Mouse (Mus musculus) liver, embryonic 15.5 days (tissue): ENCODE measurements around the gene Lexm. TPM values are rescaled to one million over a fixed set of nuclear protein-coding genes. Genes with fewer than 3 reads are reported as not detected.

Experiments
- ATAC-seq: fragments of 200-750 bp; cut with Nextera tagmentation; 2 replicates; pipeline ENCODE4 v1.8.0; 2017; ENCODE audit warnings: moderate number of reproducible peaks, mild to moderate bottlenecking, moderate library complexity; ENCODE audit not compliant: insufficient read depth
- H3K27ac ChIP-seq: fragments of 300-500 bp; sonication (generic); replicated peaks from 2 replicates; pipeline ENCODE4 v1.5.1; 2015; ENCODE audit warnings: mild to moderate bottlenecking, inconsistent platforms
- H3K27me3 ChIP-seq: fragments of 300-500 bp; sonication (generic); 2 replicates; pipeline ENCODE4 v1.6.1; 2015; ENCODE audit warnings: mild to moderate bottlenecking, inconsistent platforms
- H3K36me3 ChIP-seq: fragments of 300-500 bp; sonication (generic); replicated peaks from 2 replicates; pipeline ENCODE4 v1.6.1; 2015; ENCODE audit warnings: moderate library complexity, mild to moderate bottlenecking, inconsistent platforms
- H3K4me1 ChIP-seq: fragments of 300-500 bp; sonication (generic); replicated peaks from 2 replicates; pipeline ENCODE4 v1.6.1; 2015; ENCODE audit warnings: inconsistent platforms
- H3K4me2 ChIP-seq: fragments of 300-500 bp; sonication (generic); 2 replicates; pipeline ENCODE4 v1.6.1; 2015; ENCODE audit warnings: moderate library complexity, mild to moderate bottlenecking, inconsistent platforms
- H3K4me3 ChIP-seq: fragments of 300-500 bp; sonication (generic); replicated peaks from 2 replicates; pipeline ENCODE4 v1.5.1; 2015; ENCODE audit warnings: mild to moderate bottlenecking, inconsistent platforms
- H3K9ac ChIP-seq: fragments of 300-500 bp; sonication (generic); 2 replicates; pipeline ENCODE4 v1.6.1; 2015; ENCODE audit warnings: moderate library complexity, mild to moderate bottlenecking, inconsistent platforms
- H3K9me3 ChIP-seq: fragments of 300-500 bp; sonication (generic); replicated peaks from 2 replicates; pipeline ENCODE4 v1.6.1; 2016; ENCODE audit warnings: inconsistent platforms
- WGBS: fragments of 180-500 bp; shearing (Covaris S2); methylation state at CpG from one replicate; pipeline ENCODE4 v1.1.7; 2015; ENCODE audit warnings: mixed read lengths; ENCODE audit not compliant: insufficient replicate concordance; 5-methylcytosine and 5-hydroxymethylcytosine counted together
- polyA plus RNA-seq: library from polyadenylated mRNA; unstranded; fragments of >200 nt; fragmentation: Nextera tagmentation; extraction: Ambion mirVana; gene quantifications from 2 replicates; pipeline ENCODE4 v1.2.1, GENCODE M21; 2015

Gene Lexm
- polyA plus RNA-seq, 1 experiment from 2014 or later = not detected

- 69% methylated on average over 10 of the region's 10 CpGs for whole genome bisulfite sequencing
- Histone ChIP-seq H3K27me3 (peaks cover 67% of the 10 kb centered on the region), H3K4me3 (no peak overlapping the region)
Measured at GRCm38 (mm10) chr4:106624271-106624670, 7.2 kb upstream of the Lexm start.

GRCm38 (mm10) chr4:106622712-106623111, 5.7 kb upstream of the Lexm start:
- H3K36me3 ChIP-seq = no peaks in the 10 kb centered on the region
- H3K4me3 ChIP-seq = no peak overlapping the region
- H3K9ac ChIP-seq = no peak overlapping the region
- ATAC-seq = no peak
- peaks cover 78% of the 10 kb centered on the region for H3K27me3 ChIP-seq
- peak overlapping the region; percentile 30; the same call in 1 of the 2 replicates for H3K4me2 ChIP-seq
- H3K4me1 ChIP-seq = peaks cover 5% of the 10 kb centered on the region
- H3K27ac ChIP-seq = no peak overlapping the region
- 27% methylated on average over 28 of the region's 28 CpGs for WGBS
- no peaks in the 10 kb centered on the region for H3K9me3 ChIP-seq

More at GRCm38 (mm10) chr4:106624271-106624670, 7.2 kb upstream of the Lexm start:
- H3K4me1 ChIP-seq = 0 out of 2 replicates have a peak, but pooled peaks cover 7% of the 10 kb centered on the region
- no peak overlapping the region for H3K9ac ChIP-seq
- no peaks in the 10 kb centered on the region for H3K36me3 ChIP-seq
- ATAC-seq = no peak
- H3K27ac ChIP-seq = no peak overlapping the region
- H3K9me3 ChIP-seq = no peaks in the 10 kb centered on the region
- no peak overlapping the region for H3K4me2 ChIP-seq

GRCm38 (mm10) chr4:106622030-106622493, 5.0 kb upstream of the Lexm start, which contains the start of gene Ttc22:
Gene Ttc22, plus strand, starts transcription at chr4:106622432.
- Histone ChIP-seq H3K9me3 (no peaks in the 10 kb centered on the region), H3K4me2 (peak within 1 kb of the TSS; percentile 30; the same call in 1 of the 2 replicates), H3K36me3 (no peaks in the 10 kb centered on the region), H3K4me3 (no peak within 1 kb of the TSS), H3K27ac (no peak within 1 kb of the TSS), H3K4me1 (peaks cover 12% of the 10 kb centered on the region), H3K9ac (no peak within 1 kb of the TSS), H3K27me3 (peaks cover 78% of the 10 kb centered on the region)
- ATAC-seq = no peak
- 23% methylated on average over 16 of the region's 16 CpGs for WGBS

GRCm38 (mm10) chr4:106621428-106621827, 4.4 kb upstream of the Lexm start:
- no peak overlapping the region for H3K9ac ChIP-seq
- H3K9me3 ChIP-seq = no peaks in the 10 kb centered on the region
- H3K4me3 ChIP-seq = no peak overlapping the region
- H3K36me3 ChIP-seq = no peaks in the 10 kb centered on the region
- 46% methylated on average over 3 of the region's 3 CpGs for WGBS
- peaks cover 77% of the 10 kb centered on the region for H3K27me3 ChIP-seq
- no peak overlapping the region for H3K4me2 ChIP-seq
- no peak overlapping the region for H3K27ac ChIP-seq
- ATAC-seq = no peak
- peaks cover 15% of the 10 kb centered on the region for H3K4me1 ChIP-seq

DNA sequence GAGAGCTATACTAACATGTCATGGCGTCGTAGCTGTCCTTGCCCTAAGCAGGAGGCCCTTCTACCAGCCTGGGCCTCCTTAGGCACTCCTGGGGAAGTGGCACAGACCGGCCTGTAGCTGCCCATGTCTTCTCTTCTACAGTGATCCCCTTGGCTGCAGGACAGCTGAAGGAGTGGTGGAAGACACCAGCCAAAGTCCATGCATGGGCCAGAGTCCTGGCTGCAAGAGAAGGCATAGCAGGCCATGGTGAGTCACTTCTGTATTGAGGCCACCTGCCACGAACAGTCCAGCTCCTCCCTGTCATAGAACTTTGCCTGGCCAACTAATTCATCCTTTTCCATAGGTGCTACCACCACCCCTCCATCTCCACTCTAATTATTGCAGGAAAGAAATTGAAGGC, 1.9 kb upstream of the Lexm start:
- no peak overlapping the region for H3K27ac ChIP-seq
- 65% methylated on average over 4 of the region's 4 CpGs for WGBS
- peaks cover 30% of the 10 kb centered on the region for H3K4me1 ChIP-seq
- no peak overlapping the region for H3K4me3 ChIP-seq
- H3K27me3 ChIP-seq = peaks cover 72% of the 10 kb centered on the region
- no peak overlapping the region for H3K4me2 ChIP-seq
- no peaks in the 10 kb centered on the region for H3K36me3 ChIP-seq
- no peaks in the 10 kb centered on the region for H3K9me3 ChIP-seq
- no peak overlapping the region for H3K9ac ChIP-seq
- no peak for ATAC-seq

DNA sequence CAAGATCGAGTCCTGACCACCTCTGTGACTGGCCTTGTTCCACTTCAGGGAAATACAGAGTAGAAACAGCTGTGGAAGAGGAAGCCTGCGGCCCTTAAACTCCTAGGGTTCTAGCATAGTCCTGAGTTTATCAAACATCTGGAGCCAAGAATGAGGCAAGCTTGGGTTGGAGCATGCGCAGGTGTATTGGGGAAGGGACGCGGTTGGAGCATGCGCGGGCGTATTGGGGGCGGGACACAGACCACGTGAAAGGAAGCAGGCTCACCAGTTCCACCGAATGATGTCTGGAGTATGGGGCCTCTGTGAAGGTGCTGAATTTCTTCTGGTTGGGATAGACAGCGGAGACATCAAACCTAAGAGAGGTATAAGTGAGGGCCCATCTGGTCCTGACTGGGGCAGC, 1.4 kb downstream of the Lexm start:
- ATAC-seq = no peak
- no peak overlapping the region for H3K4me3 ChIP-seq

GRCm38 (mm10) chr4:106614881-106615280, 2.2 kb downstream of the Lexm start:
- 69% methylated on average over 9 of the region's 9 CpGs for WGBS
- H3K4me1 ChIP-seq = peaks cover 43% of the 10 kb centered on the region
- no peak overlapping the region for H3K9ac ChIP-seq
- ATAC-seq = no peak
- H3K4me3 ChIP-seq = no peak overlapping the region
- H3K27ac ChIP-seq = no peak overlapping the region
- no peak overlapping the region for H3K4me2 ChIP-seq
- H3K27me3 ChIP-seq = peaks cover 55% of the 10 kb centered on the region
- no peaks in the 10 kb centered on the region for H3K36me3 ChIP-seq
- no peaks in the 10 kb centered on the region for H3K9me3 ChIP-seq

More for the DNA sequence above, 1.4 kb downstream of the Lexm start:
- no peaks in the 10 kb centered on the region for H3K36me3 ChIP-seq
- peaks cover 43% of the 10 kb centered on the region for H3K4me1 ChIP-seq
- no peak overlapping the region for H3K27ac ChIP-seq
- no peaks in the 10 kb centered on the region for H3K9me3 ChIP-seq
- H3K27me3 ChIP-seq = peaks cover 55% of the 10 kb centered on the region
- no peak overlapping the region for H3K9ac ChIP-seq
- 70% methylated on average over 12 of the region's 12 CpGs for WGBS
- no peak overlapping the region for H3K4me2 ChIP-seq

GRCm38 (mm10) chr4:106614180-106614797, 2.8 kb downstream of the Lexm start:
- Histone ChIP-seq H3K36me3 (no peaks in the 10 kb centered on the region), H3K27ac (peak overlapping the region; percentile 80)

DNA sequence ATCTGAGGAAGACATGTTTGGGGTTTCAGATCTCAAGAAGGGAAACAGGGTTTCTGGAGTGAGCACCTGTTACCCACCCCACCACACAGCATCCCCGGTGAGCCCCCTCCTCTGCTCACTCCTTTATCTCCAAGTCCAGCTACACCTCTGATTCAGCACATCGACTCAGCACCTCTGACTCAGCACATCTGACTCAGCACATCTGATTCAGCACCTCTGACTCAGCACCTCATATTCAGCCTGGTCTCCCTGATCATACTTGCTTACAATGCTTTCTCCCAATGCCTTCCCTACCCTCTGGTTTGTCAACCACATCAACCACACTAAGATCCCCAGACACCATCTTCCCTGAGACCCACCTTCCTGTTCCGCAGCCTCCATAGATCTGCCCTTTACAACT, 3.5 kb downstream of the Lexm start:
- Histone ChIP-seq H3K4me3 (no peak overlapping the region; the same call in 1 of the 2 replicates), H3K27me3 (peaks cover 48% of the 10 kb centered on the region), H3K9me3 (no peaks in the 10 kb centered on the region), H3K36me3 (no peaks in the 10 kb centered on the region), H3K4me1 (peaks cover 43% of the 10 kb centered on the region), H3K9ac (peak overlapping the region; percentile 19; the same call in 1 of the 2 replicates), H3K27ac (peak overlapping the region; percentile 80), H3K4me2 (peak overlapping the region; percentile 63)
- ATAC-seq = peak; percentile 84
- WGBS = 26% methylated on average over 3 of the region's 3 CpGs

More at GRCm38 (mm10) chr4:106614180-106614797, 2.8 kb downstream of the Lexm start:
- Histone ChIP-seq H3K9ac (peak overlapping the region; percentile 19; the same call in 1 of the 2 replicates), H3K4me3 (no peak overlapping the region; the same call in 1 of the 2 replicates), H3K9me3 (no peaks in the 10 kb centered on the region), H3K27me3 (peaks cover 55% of the 10 kb centered on the region), H3K4me2 (peak overlapping the region; percentile 63), H3K4me1 (peaks cover 43% of the 10 kb centered on the region)
- WGBS = 42% methylated on average over 7 of the region's 7 CpGs
- peak; percentile 67 for ATAC-seq

DNA sequence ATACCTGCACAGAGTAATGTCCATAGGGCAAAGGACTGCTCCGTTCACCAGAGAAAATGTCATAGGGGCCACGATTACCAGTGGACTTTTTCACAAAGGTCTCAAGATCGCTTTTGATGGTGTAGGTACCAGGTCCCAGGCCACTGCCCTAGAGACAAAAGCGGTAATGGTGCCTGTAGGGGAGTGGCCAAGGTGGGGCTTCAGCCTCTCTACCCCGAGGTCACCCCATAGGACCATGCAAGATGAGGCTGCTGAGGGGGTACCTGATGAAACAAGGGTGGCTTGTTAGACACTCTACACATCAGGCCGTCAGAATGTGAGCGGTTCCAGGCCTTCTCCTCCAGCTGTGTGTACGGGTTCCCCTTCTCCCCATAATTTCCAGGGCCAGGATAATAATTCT, 3.9 kb downstream of the Lexm start:
- Histone ChIP-seq H3K9me3 (no peaks in the 10 kb centered on the region), H3K4me1 (peaks cover 43% of the 10 kb centered on the region), H3K27me3 (peaks cover 45% of the 10 kb centered on the region), H3K36me3 (no peaks in the 10 kb centered on the region), H3K4me2 (peak overlapping the region; percentile 63), H3K27ac (peak overlapping the region; percentile 60), H3K4me3 (no peak overlapping the region), H3K9ac (no peak overlapping the region)
- no peak for ATAC-seq
- 68% methylated on average over 8 of the region's 8 CpGs for WGBS

- H3K9me3 ChIP-seq = no peaks in the 10 kb centered on the region
- no peaks in the 10 kb centered on the region for H3K36me3 ChIP-seq
- ATAC-seq = no peak
- H3K27ac ChIP-seq = no peak overlapping the region
- peaks cover 14% of the 10 kb centered on the region for H3K4me1 ChIP-seq
- WGBS = 68% methylated on average over 1 of the region's 1 CpGs
- H3K27me3 ChIP-seq = peaks cover 11% of the 10 kb centered on the region
- H3K4me2 ChIP-seq = no peak overlapping the region
- no peak overlapping the region for H3K9ac ChIP-seq
- H3K4me3 ChIP-seq = no peak overlapping the region
Measured at GRCm38 (mm10) chr4:106607905-106608304, 9.1 kb downstream of the Lexm start.
